Mouse (Mus musculus): ENCODE data around the gene Gtdc1. TPM values are rescaled to one million over a fixed set of nuclear protein-coding genes. Genes with fewer than 3 reads are reported as not detected.
A peak's percentile ranks its signal among the peaks of the same experiment; 100 is the strongest.

The Gtdc1 gene
- total RNA-seq (2021): 10 to 100 TPM; 33.5 to 38.5 TPM

- DNase-seq: no peak
These were observed at the start of gene Gtdc1 for GRCm38 (mm10) chr2:44927482-44927811. TSS of gene Gtdc1 (minus strand) at chr2:44927657.

- DNase-seq: no peak
These were observed 49.6 kb upstream of the Gtdc1 start for GRCm38 (mm10) chr2:44977051-44977450.

- peak; percentile 24 for DNase-seq
These were observed 49.0 kb upstream of the Gtdc1 start for GRCm38 (mm10) chr2:44976484-44976883.

GRCm38 (mm10) chr2:44973828-44974227 is 46.4 kb upstream of the Gtdc1 start:
- no peak for DNase-seq

GRCm38 (mm10) chr2:44970087-44970646 is 42.7 kb upstream of the Gtdc1 start:
- no peak for DNase-seq

GRCm38 (mm10) chr2:44969640-44970039 is 42.2 kb upstream of the Gtdc1 start:
- no peak for DNase-seq

GRCm38 (mm10) chr2:44969226-44969625 is 41.8 kb upstream of the Gtdc1 start:
- no peak for DNase-seq

- DNase-seq: no peak
These were observed 38.5 kb upstream of the Gtdc1 start for GRCm38 (mm10) chr2:44965834-44966555.

GRCm38 (mm10) chr2:44962620-44963019 is 35.2 kb upstream of the Gtdc1 start:
- no peak for DNase-seq

- DNase-seq: no peak
These were observed 33.7 kb upstream of the Gtdc1 start for GRCm38 (mm10) chr2:44961192-44961591.

GRCm38 (mm10) chr2:44960561-44960960 is 33.1 kb upstream of the Gtdc1 start:
- DNase-seq: no peak

- no peak for DNase-seq
These were observed 29.9 kb upstream of the Gtdc1 start for GRCm38 (mm10) chr2:44957329-44957797.

GRCm38 (mm10) chr2:44956232-44956631 is 28.8 kb upstream of the Gtdc1 start:
- DNase-seq: peak; percentile 21

- no peak for DNase-seq
These were observed 28.0 kb upstream of the Gtdc1 start for GRCm38 (mm10) chr2:44955506-44955905.

GRCm38 (mm10) chr2:44954180-44954579 is 26.7 kb upstream of the Gtdc1 start:
- no peak for DNase-seq

- DNase-seq: peak; percentile 30
These were observed 25.5 kb upstream of the Gtdc1 start for GRCm38 (mm10) chr2:44952830-44953422.

GRCm38 (mm10) chr2:44951651-44952213 is 24.3 kb upstream of the Gtdc1 start:
- no peak for DNase-seq

GRCm38 (mm10) chr2:44944689-44945088 is 17.2 kb upstream of the Gtdc1 start:
- no peak for DNase-seq

- DNase-seq: no peak
These were observed 3.5 kb upstream of the Gtdc1 start for GRCm38 (mm10) chr2:44930951-44931350.

GRCm38 (mm10) chr2:44928631-44929030 is 1.2 kb upstream of the Gtdc1 start:
- no peak for DNase-seq

GRCm38 (mm10) chr2:44926683-44927481 is 575 bp downstream of the Gtdc1 start:
- DNase-seq: peak; percentile 91

GRCm38 (mm10) chr2:44926167-44926682 is 1.2 kb downstream of the Gtdc1 start:
- no peak for DNase-seq
